Mouse (Mus musculus) liver, postnatal 0 days (tissue): ENCODE results near the gene Robo1.

Experiments used
- CTCF ChIP-seq: sonication (generic); IDR thresholded peaks from 2 replicates; pipeline ENCODE4 v1.5.1; 2016; ENCODE audit warnings: antibody characterized with exemption, low read depth
- EP300 ChIP-seq: IDR thresholded peaks from 2 replicates; pipeline ENCODE4 v1.6.1; 2016; ENCODE audit warnings: antibody characterized with exemption, low read depth, mild to moderate bottlenecking

DNA sequence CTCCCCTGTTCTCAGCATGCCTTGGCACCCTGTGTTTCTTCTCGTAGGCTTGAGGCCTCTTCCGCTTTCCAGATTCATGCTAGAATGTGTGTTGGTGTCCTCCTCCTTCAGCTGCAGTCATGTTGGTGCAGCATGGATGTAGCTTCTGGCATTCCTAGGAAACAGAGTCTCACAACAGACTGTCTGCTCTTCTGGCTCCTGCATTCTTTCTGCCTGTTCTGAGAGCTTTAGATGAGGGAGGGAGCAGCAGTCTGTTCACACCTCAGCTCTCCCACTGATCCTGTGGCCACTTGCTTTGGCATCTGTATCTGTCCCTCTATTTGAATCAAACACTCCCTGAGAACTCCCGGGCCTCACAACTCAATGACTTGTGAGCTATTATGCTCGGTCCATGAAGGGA lies 707.9 kb downstream of the Robo1 start:
- TF ChIP-seq EP300 (no peak), CTCF (no peak)
